Mouse (Mus musculus) liver, embryonic 15.5 days (tissue): Measurements from ENCODE around the gene Elovl1. TPM values are rescaled to one million over a fixed set of nuclear protein-coding genes. Genes with fewer than 3 reads are reported as not detected.

Experiments used
- ATAC-seq: fragments of 200-750 bp; cut with Nextera tagmentation; 2 replicates; pipeline ENCODE4 v1.8.0; 2017; ENCODE audit warnings: moderate number of reproducible peaks, mild to moderate bottlenecking, moderate library complexity; ENCODE audit not compliant: insufficient read depth
- H3K27ac ChIP-seq: fragments of 300-500 bp; sonication (generic); replicated peaks from 2 replicates; pipeline ENCODE4 v1.5.1; 2015; ENCODE audit warnings: mild to moderate bottlenecking, inconsistent platforms
- H3K27me3 ChIP-seq: fragments of 300-500 bp; sonication (generic); 2 replicates; pipeline ENCODE4 v1.6.1; 2015; ENCODE audit warnings: mild to moderate bottlenecking, inconsistent platforms
- H3K36me3 ChIP-seq: fragments of 300-500 bp; sonication (generic); replicated peaks from 2 replicates; pipeline ENCODE4 v1.6.1; 2015; ENCODE audit warnings: moderate library complexity, mild to moderate bottlenecking, inconsistent platforms
- H3K4me1 ChIP-seq: fragments of 300-500 bp; sonication (generic); replicated peaks from 2 replicates; pipeline ENCODE4 v1.6.1; 2015; ENCODE audit warnings: inconsistent platforms
- H3K4me2 ChIP-seq: fragments of 300-500 bp; sonication (generic); 2 replicates; pipeline ENCODE4 v1.6.1; 2015; ENCODE audit warnings: moderate library complexity, mild to moderate bottlenecking, inconsistent platforms
- H3K4me3 ChIP-seq: fragments of 300-500 bp; sonication (generic); replicated peaks from 2 replicates; pipeline ENCODE4 v1.5.1; 2015; ENCODE audit warnings: mild to moderate bottlenecking, inconsistent platforms
- H3K9ac ChIP-seq: fragments of 300-500 bp; sonication (generic); 2 replicates; pipeline ENCODE4 v1.6.1; 2015; ENCODE audit warnings: moderate library complexity, mild to moderate bottlenecking, inconsistent platforms
- H3K9me3 ChIP-seq: fragments of 300-500 bp; sonication (generic); replicated peaks from 2 replicates; pipeline ENCODE4 v1.6.1; 2016; ENCODE audit warnings: inconsistent platforms
- WGBS: fragments of 180-500 bp; shearing (Covaris S2); methylation state at CpG from one replicate; pipeline ENCODE4 v1.1.7; 2015; ENCODE audit warnings: mixed read lengths; ENCODE audit not compliant: insufficient replicate concordance; 5-methylcytosine and 5-hydroxymethylcytosine counted together
- polyA plus RNA-seq: library from polyadenylated mRNA; unstranded; fragments of >200 nt; fragmentation: Nextera tagmentation; extraction: Ambion mirVana; gene quantifications from 2 replicates; pipeline ENCODE4 v1.2.1, GENCODE M21; 2015

The Elovl1 gene
- polyA plus RNA-seq, 1 experiment from 2014 or later, result 83.4 TPM

- H3K4me2 ChIP-seq, result peak overlapping the region; percentile 97
- H3K9ac ChIP-seq, result peak overlapping the region; percentile 90
- no peaks in the 10 kb centered on the region for H3K27me3 ChIP-seq
- peak overlapping the region; percentile 75 for H3K4me3 ChIP-seq
- H3K4me1 ChIP-seq, result peaks cover 98% of the 10 kb centered on the region
- H3K9me3 ChIP-seq, result no peaks in the 10 kb centered on the region
- 19% methylated on average over 15 of the region's 15 CpGs for WGBS
- peak; percentile 45 for ATAC-seq
- peaks cover 43% of the 10 kb centered on the region for H3K36me3 ChIP-seq
- peak overlapping the region; percentile 91 for H3K27ac ChIP-seq
Observed at GRCm38 (mm10) chr4:118428531-118429214, 780 bp downstream of the Elovl1 start.

- H3K9ac ChIP-seq, result peak overlapping the region; percentile 90
- peaks cover 98% of the 10 kb centered on the region for H3K4me1 ChIP-seq
- ATAC-seq, result no peak
- H3K27me3 ChIP-seq, result no peaks in the 10 kb centered on the region
- H3K9me3 ChIP-seq, result no peaks in the 10 kb centered on the region
- H3K36me3 ChIP-seq, result peaks cover 49% of the 10 kb centered on the region
- peak overlapping the region; percentile 91 for H3K27ac ChIP-seq
- 17% methylated on average over 7 of the region's 7 CpGs for WGBS
- peak overlapping the region; percentile 97 for H3K4me2 ChIP-seq
- H3K4me3 ChIP-seq, result peak overlapping the region; percentile 75
Observed at GRCm38 (mm10) chr4:118429215-118429895, 1.5 kb downstream of the Elovl1 start.

GRCm38 (mm10) chr4:118432332-118432731 lies 4.4 kb downstream of the Elovl1 start:
- Histone ChIP-seq H3K9me3 (no peaks in the 10 kb centered on the region), H3K36me3 (peaks cover 69% of the 10 kb centered on the region), H3K9ac (no peak overlapping the region), H3K4me1 (peaks cover 86% of the 10 kb centered on the region), H3K4me2 (peak overlapping the region; percentile 3; the same call in 1 of the 2 replicates), H3K4me3 (no peak overlapping the region), H3K27me3 (no peaks in the 10 kb centered on the region), H3K27ac (peak overlapping the region; percentile 56)
- 74% methylated on average over 8 of the region's 8 CpGs for WGBS
- no peak for ATAC-seq

- Histone ChIP-seq H3K4me3 (peak within 1 kb of the TSS; percentile 85), H3K27ac (peak within 1 kb of the TSS; percentile 94), H3K27me3 (no peaks in the 10 kb centered on the region), H3K9me3 (no peaks in the 10 kb centered on the region), H3K4me2 (peak within 1 kb of the TSS; percentile 80), H3K9ac (peak within 1 kb of the TSS; percentile 87), H3K4me1 (peaks cover 50% of the 10 kb centered on the region), H3K36me3 (peaks cover 43% of the 10 kb centered on the region)
- peak; percentile 93 for ATAC-seq
- WGBS, result under 1% methylated on average over 67 of the region's 67 CpGs
Observed at GRCm38 (mm10) chr4:118436820-118437603, 9.1 kb downstream of the Elovl1 start, which contains the start of gene Cdc20. Gene Cdc20 (minus strand): TSS chr4:118437352.

GRCm38 (mm10) chr4:118437829-118438253 lies 9.9 kb downstream of the Elovl1 start:
- WGBS, result 10% methylated on average over 12 of the region's 12 CpGs
- Histone ChIP-seq H3K9ac (peak overlapping the region; percentile 87), H3K4me3 (peak overlapping the region; percentile 85)

GRCm38 (mm10) chr4:118445088-118445487 lies 17.2 kb downstream of the Elovl1 start:
- 69% methylated on average over 10 of the region's 10 CpGs for WGBS
- H3K4me3 ChIP-seq, result no peak overlapping the region
- peaks cover 7% of the 10 kb centered on the region for H3K4me1 ChIP-seq
- H3K36me3 ChIP-seq, result no peaks in the 10 kb centered on the region
- no peak overlapping the region for H3K27ac ChIP-seq
- H3K4me2 ChIP-seq, result no peak overlapping the region
- no peak for ATAC-seq
- no peaks in the 10 kb centered on the region for H3K9me3 ChIP-seq
- no peak overlapping the region for H3K9ac ChIP-seq
- no peaks in the 10 kb centered on the region for H3K27me3 ChIP-seq

More at GRCm38 (mm10) chr4:118437829-118438253, 9.9 kb downstream of the Elovl1 start:
- peaks cover 35% of the 10 kb centered on the region for H3K36me3 ChIP-seq
- ATAC-seq, result peak; percentile 45
- H3K27ac ChIP-seq, result peak overlapping the region; percentile 94
- no peaks in the 10 kb centered on the region for H3K27me3 ChIP-seq
- peaks cover 41% of the 10 kb centered on the region for H3K4me1 ChIP-seq
- H3K4me2 ChIP-seq, result peak overlapping the region; percentile 80
- no peaks in the 10 kb centered on the region for H3K9me3 ChIP-seq

GRCm38 (mm10) chr4:118445781-118446414 lies 18.0 kb downstream of the Elovl1 start:
- H3K4me1 ChIP-seq, result peaks cover 7% of the 10 kb centered on the region
- ATAC-seq, result peak; percentile 42; the same call in 1 of the 2 replicates
- H3K36me3 ChIP-seq, result no peaks in the 10 kb centered on the region
- no peaks in the 10 kb centered on the region for H3K9me3 ChIP-seq
- WGBS, result 53% methylated on average over 18 of the region's 18 CpGs
- H3K27me3 ChIP-seq, result no peaks in the 10 kb centered on the region
- H3K9ac ChIP-seq, result no peak overlapping the region
- peak overlapping the region; percentile 22; the same call in 1 of the 2 replicates for H3K4me3 ChIP-seq
- peak overlapping the region; percentile 50 for H3K4me2 ChIP-seq
- H3K27ac ChIP-seq, result no peak overlapping the region

- 63% methylated on average over 24 of the region's 24 CpGs for WGBS
Observed at GRCm38 (mm10) chr4:118446415-118447153, 18.7 kb downstream of the Elovl1 start.

GRCm38 (mm10) chr4:118457345-118457975 lies 29.6 kb downstream of the Elovl1 start, which contains the start of gene Mpl:
Gene Mpl (minus strand): TSS chr4:118457513.
- 0 out of 2 replicates have a peak, but pooled peaks cover 3% of the 10 kb centered on the region for H3K4me1 ChIP-seq
- H3K9ac ChIP-seq, result no peak within 1 kb of the TSS; the same call in 1 of the 2 replicates
- 33% methylated on average over 9 of the region's 9 CpGs for WGBS
- H3K4me2 ChIP-seq, result no peak within 1 kb of the TSS
- H3K27me3 ChIP-seq, result no peaks in the 10 kb centered on the region
- ATAC-seq, result no peak
- H3K36me3 ChIP-seq, result no peaks in the 10 kb centered on the region
- no peak within 1 kb of the TSS for H3K4me3 ChIP-seq
- no peaks in the 10 kb centered on the region for H3K9me3 ChIP-seq
- H3K27ac ChIP-seq, result no peak within 1 kb of the TSS

More at GRCm38 (mm10) chr4:118446415-118447153, 18.7 kb downstream of the Elovl1 start:
- no peak overlapping the region for H3K27ac ChIP-seq
- peak overlapping the region; percentile 50 for H3K4me2 ChIP-seq
- no peaks in the 10 kb centered on the region for H3K36me3 ChIP-seq
- H3K27me3 ChIP-seq, result no peaks in the 10 kb centered on the region
- H3K9me3 ChIP-seq, result no peaks in the 10 kb centered on the region
- ATAC-seq, result no peak
- peaks cover 7% of the 10 kb centered on the region for H3K4me1 ChIP-seq
- peak overlapping the region; percentile 22; the same call in 1 of the 2 replicates for H3K4me3 ChIP-seq
- H3K9ac ChIP-seq, result no peak overlapping the region
